Mouse (Mus musculus): Measurements from ENCODE around the gene Slc27a2. TPM values are rescaled to one million over a fixed set of nuclear protein-coding genes. Genes with fewer than 3 reads are reported as not detected.

Slc27a2 gene
- total and polyA plus RNA-seq, 3 experiments: not detected

GRCm38 (mm10) chr2:126628455-126628995 lies 76.3 kb downstream of the Slc27a2 start:
- no peak for DNase-seq (ENCODE audit: low read depth, low spot score)

GRCm38 (mm10) chr2:126633165-126633564 lies 81.0 kb downstream of the Slc27a2 start:
- no peaks in the 10 kb centered on the region for H3K27me3 ChIP-seq (ENCODE audit: control insufficient read depth in 1 of 2, insufficient read depth in 2 of 2, low read length in 2 of 2)
- no peak overlapping the region for H3K9ac ChIP-seq (ENCODE audit: control insufficient read depth, low read depth, low read length, poor library complexity, severe bottlenecking)
- H3K9me3 ChIP-seq (replicated peaks; ENCODE audit: insufficient read depth, low read length): no peaks in the 10 kb centered on the region
- H3K27ac ChIP-seq (ENCODE audit: control insufficient read depth, low read depth, low read length): no peak overlapping the region
- H3K4me1 ChIP-seq (ENCODE audit: control insufficient read depth in 1 of 2, insufficient read depth in 2 of 2, low read length in 2 of 2): peaks cover 14 to 19% of the 10 kb centered on the region in 2 experiments
- no peaks in the 10 kb centered on the region for H3K79me2 ChIP-seq (ENCODE audit: control insufficient read depth, insufficient read depth, low read length, poor library complexity)
- TF ChIP-seq TBP (IDR thresholded peaks at IDR 0.05; ENCODE audit: low read depth, low read length) (no peak), POLR2A (IDR thresholded peaks at IDR 0.05; ENCODE audit: control insufficient read depth in 1 of 2, insufficient read depth in 1 of 2, low read depth in 1 of 2, low read length in 2 of 2, poor library complexity in 1 of 2) (no peak)
- no peak overlapping the region for H3K4me3 ChIP-seq (ENCODE audit: control insufficient read depth in 1 of 2, insufficient read depth in 1 of 2, low read depth in 2 of 2, low read length in 2 of 2)
- peaks cover 0 to 21% of the 10 kb centered on the region in 2 experiments; a peak in 2 of 4 replicates for H3K36me3 ChIP-seq (ENCODE audit: control insufficient read depth in 1 of 2, insufficient read depth in 2 of 2, low read length in 2 of 2)
- DNase-seq (ENCODE audit: low read depth, low spot score): no peak

More at GRCm38 (mm10) chr2:126628455-126628995, 76.3 kb downstream of the Slc27a2 start:
- Histone ChIP-seq H3K9me3 (replicated peaks; ENCODE audit: insufficient read depth, low read length) (no peaks in the 10 kb centered on the region), H3K9ac (ENCODE audit: control insufficient read depth, low read depth, low read length, poor library complexity, severe bottlenecking) (no peak overlapping the region), H3K27ac (ENCODE audit: control insufficient read depth, low read depth, low read length) (no peak overlapping the region), H3K4me3 (ENCODE audit: control insufficient read depth in 1 of 2, insufficient read depth in 1 of 2, low read depth in 2 of 2, low read length in 2 of 2) (no peak overlapping the region), H3K79me2 (ENCODE audit: control insufficient read depth, insufficient read depth, low read length, poor library complexity) (no peaks in the 10 kb centered on the region), H3K27me3 (ENCODE audit: control insufficient read depth in 1 of 2, insufficient read depth in 2 of 2, low read length in 2 of 2) (no peaks in the 10 kb centered on the region), H3K36me3 (ENCODE audit: control insufficient read depth in 1 of 2, insufficient read depth in 2 of 2, low read length in 2 of 2) (no peaks in the 10 kb centered on the region), H3K4me1 (ENCODE audit: control insufficient read depth in 1 of 2, insufficient read depth in 2 of 2, low read length in 2 of 2) (no peaks in the 10 kb centered on the region)
- no peak for TF ChIP-seq MXI1 (IDR thresholded peaks at IDR 0.05; ENCODE audit: low read depth, low read length)
- TF ChIP-seq POLR2A (IDR thresholded peaks at IDR 0.05; ENCODE audit: control insufficient read depth in 1 of 2, insufficient read depth in 1 of 2, low read depth in 1 of 2, low read length in 2 of 2, poor library complexity in 1 of 2): no peak
- no peak for TF ChIP-seq JUND (IDR thresholded peaks at IDR 0.05; ENCODE audit: low read depth, low read length)
- TF ChIP-seq NELFE (IDR thresholded peaks at IDR 0.05; ENCODE audit: low read depth, low read length): no peak
- no peak for TF ChIP-seq TBP (IDR thresholded peaks at IDR 0.05; ENCODE audit: low read depth, low read length)
- no peak for TF ChIP-seq POLR2AphosphoS2 (IDR thresholded peaks at IDR 0.05; ENCODE audit: low read length)
- no peak for TF ChIP-seq TCF12 (IDR thresholded peaks at IDR 0.05; ENCODE audit: low read depth, low read length)
- no peak for TF ChIP-seq E2F4 (IDR thresholded peaks at IDR 0.05; ENCODE audit: borderline replicate concordance, low read depth, low read length)
- TF ChIP-seq CTCF (IDR thresholded peaks at IDR 0.05 in 2 of 3, conservative IDR thresholded peaks at IDR 0.05 in 1 of 3; ENCODE audit: control insufficient read depth in 1 of 3, insufficient read depth in 1 of 3, low read depth in 2 of 3, low read length in 3 of 3, poor library complexity in 1 of 3, severe bottlenecking in 1 of 3): no peak
- no peak for TF ChIP-seq SMC3 (IDR thresholded peaks at IDR 0.05; ENCODE audit: low read depth, low read length)
- no peak for TF ChIP-seq CHD1 (IDR thresholded peaks at IDR 0.05; ENCODE audit: low read depth, low read length)
- no peak for TF ChIP-seq KAT2A (conservative IDR thresholded peaks at IDR 0.05; ENCODE audit: low read depth, low read length)
- no peak for TF ChIP-seq HCFC1 (IDR thresholded peaks at IDR 0.05; ENCODE audit: low read depth, low read length)
- TF ChIP-seq NRF1 (IDR thresholded peaks at IDR 0.05; ENCODE audit: insufficient read depth, low read depth, low read length, poor library complexity, severe bottlenecking): no peak
- TF ChIP-seq RAD21 (IDR thresholded peaks at IDR 0.05; ENCODE audit: low read depth, low read length): no peak
- TF ChIP-seq ETS1 (IDR thresholded peaks at IDR 0.05; ENCODE audit: low read depth, low read length): no peak
- TF ChIP-seq MYB (IDR thresholded peaks at IDR 0.05; ENCODE audit: low read depth, low read length): no peak
- no peak for TF ChIP-seq UBTF (IDR thresholded peaks at IDR 0.05; ENCODE audit: borderline replicate concordance, insufficient read depth, low read depth, low read length)
- no peak for TF ChIP-seq MYC (IDR thresholded peaks at IDR 0.05; ENCODE audit: low read depth, low read length)
- no peak for TF ChIP-seq MEF2A (IDR thresholded peaks at IDR 0.05; ENCODE audit: extremely low read depth, insufficient replicate concordance, low read depth, low read length, poor library complexity, severe bottlenecking)
